ENCODE assay signal across 12 mouse cellular contexts in genomic region chr5:149224666-149225065, GRCm38 (mm10). TPM values are rescaled to one million over a fixed set of nuclear protein-coding genes. Genes with fewer than 3 reads are reported as not detected.
DNase-seq lines count a peak whose midpoint lies in the region; ATAC-seq lines count a peak whose summit lies in the region.
"Had no signal": no experiment of that assay in that cellular context is flagged by ENCODE, and none has a peak within 500 bp of the region (broad histone marks: within the 10 kb centered on the region; RNA-seq: fewer than 3 reads in every experiment).

No protein-coding gene starts in this region.

- H3K27ac ChIP-seq in hindbrain, embryonic 10.5 days, result no peak overlapping the region
- H3K27ac ChIP-seq in hindbrain, embryonic 14.5 days, result no peak overlapping the region
- no peak overlapping the region for H3K27ac ChIP-seq in lung, embryonic 16.5 days (ENCODE audit: low read length)
- 0 out of 2 replicates have a peak overlapping the region, but pooled peaks have one; percentile 47 for H3K27ac ChIP-seq in embryonic facial prominence, embryonic 11.5 days (replicated peaks; ENCODE audit: low read depth, low read length)
- no peak overlapping the region for H3K27ac ChIP-seq in midbrain, embryonic 16.5 days (ENCODE audit: low read length)

- no peak overlapping the region for H3K4me3 ChIP-seq in hindbrain, embryonic 10.5 days
- no peak overlapping the region for H3K4me3 ChIP-seq in hindbrain, embryonic 14.5 days (replicated peaks; ENCODE audit: low read length)
- no peak overlapping the region for H3K4me3 ChIP-seq in lung, embryonic 16.5 days (ENCODE audit: low read length)
- H3K4me3 ChIP-seq in embryonic facial prominence, embryonic 11.5 days (ENCODE audit: low read depth, low read length), result no peak overlapping the region
- no peak overlapping the region for H3K4me3 ChIP-seq in midbrain, embryonic 16.5 days (ENCODE audit: low read depth, low read length)
- H3K4me3 ChIP-seq: myocyte had no signal

- 0 out of 2 replicates have a peak, but pooled peaks cover 7% of the 10 kb centered on the region for H3K9me3 ChIP-seq in hindbrain, embryonic 10.5 days
- H3K9me3 ChIP-seq in hindbrain, embryonic 14.5 days (ENCODE audit: control insufficient read depth, low read length), result 0 out of 2 replicates have a peak, but pooled peaks cover 4% of the 10 kb centered on the region
- H3K9me3 ChIP-seq in lung, embryonic 16.5 days (ENCODE audit: control insufficient read depth, low read length), result no peaks in the 10 kb centered on the region
- no peaks in the 10 kb centered on the region for H3K9me3 ChIP-seq in embryonic facial prominence, embryonic 11.5 days (replicated peaks; ENCODE audit: control insufficient read depth, low read length)
- H3K9me3 ChIP-seq in midbrain, embryonic 16.5 days (replicated peaks; ENCODE audit: control insufficient read depth, low read length, poor library complexity, severe bottlenecking), result no peaks in the 10 kb centered on the region

- no peak for ATAC-seq in hindbrain, embryonic 14.5 days (ENCODE audit: low FRiP score)
- ATAC-seq in lung, embryonic 16.5 days (ENCODE audit: low read depth), result no peak
- no peak for ATAC-seq in embryonic facial prominence, embryonic 11.5 days (replicated peaks; ENCODE audit: insufficient number of reproducible peaks, low FRiP score, low TSS enrichment, low read depth)
- no peak for ATAC-seq in midbrain, embryonic 16.5 days

- WGBS in hindbrain, embryonic 10.5 days, result 22% methylated on average over 7 of the region's 7 CpGs
- WGBS in hindbrain, embryonic 14.5 days, result 22% methylated on average over 7 of the region's 7 CpGs
- 5% methylated on average over 7 of the region's 7 CpGs for WGBS in lung, embryonic 16.5 days
- WGBS in embryonic facial prominence, embryonic 11.5 days, result 13% methylated on average over 7 of the region's 7 CpGs
- WGBS in midbrain, embryonic 16.5 days, result 4% methylated on average over 7 of the region's 7 CpGs

- no peaks in the 10 kb centered on the region for H3K36me3 ChIP-seq in hindbrain, embryonic 10.5 days
- no peaks in the 10 kb centered on the region for H3K36me3 ChIP-seq in hindbrain, embryonic 14.5 days (replicated peaks; ENCODE audit: control insufficient read depth, insufficient read depth)
- H3K36me3 ChIP-seq in lung, embryonic 16.5 days (ENCODE audit: control insufficient read depth, insufficient read depth, low read length), result no peaks in the 10 kb centered on the region
- H3K36me3 ChIP-seq in embryonic facial prominence, embryonic 11.5 days (replicated peaks; ENCODE audit: control insufficient read depth, insufficient read depth, low read depth, low read length), result no peaks in the 10 kb centered on the region
- H3K36me3 ChIP-seq in midbrain, embryonic 16.5 days (ENCODE audit: control insufficient read depth, insufficient read depth, low read length), result no peaks in the 10 kb centered on the region

- peak; percentile 18 for DNase-seq in hindbrain, embryonic 10.5 days (ENCODE audit: low spot score)
- DNase-seq in hindbrain, embryonic 14.5 days (ENCODE audit: low spot score), result no peak
- no peak for DNase-seq in lung, postnatal 10 days
- DNase-seq in embryonic facial prominence, embryonic 11.5 days (ENCODE audit: low spot score), result peak; percentile 35
- no peak for DNase-seq in adrenal gland, postnatal 10 days
- DNase-seq in ovary, postnatal 10 days (ENCODE audit: low spot score), result no peak
- DNase-seq: kidney, adult 9 months; lung, postnatal 4 days; right cerebral cortex, adult 18-20 months had no signal

- H3K27me3 ChIP-seq in hindbrain, embryonic 10.5 days (ENCODE audit: insufficient read depth, poor library complexity, severe bottlenecking), result no peaks in the 10 kb centered on the region
- H3K27me3 ChIP-seq in hindbrain, embryonic 14.5 days (ENCODE audit: control insufficient read depth, insufficient read depth, low read length), result no peaks in the 10 kb centered on the region
- H3K27me3 ChIP-seq in lung, embryonic 16.5 days (ENCODE audit: control insufficient read depth, insufficient read depth, low read depth, low read length), result no peaks in the 10 kb centered on the region
- H3K27me3 ChIP-seq in embryonic facial prominence, embryonic 11.5 days (ENCODE audit: control insufficient read depth, insufficient read depth, low read length), result no peaks in the 10 kb centered on the region
- no peaks in the 10 kb centered on the region for H3K27me3 ChIP-seq in midbrain, embryonic 16.5 days (ENCODE audit: control insufficient read depth, insufficient read depth, low read depth, low read length)

- peaks cover 29% of the 10 kb centered on the region for H3K4me1 ChIP-seq in hindbrain, embryonic 10.5 days (replicated peaks)
- H3K4me1 ChIP-seq in hindbrain, embryonic 14.5 days (replicated peaks; ENCODE audit: control insufficient read depth, insufficient read depth, low read length), result peaks cover 4% of the 10 kb centered on the region; the same call in 1 of the 2 replicates
- H3K4me1 ChIP-seq in lung, embryonic 16.5 days (replicated peaks; ENCODE audit: control insufficient read depth, insufficient read depth, low read length), result peaks cover 13% of the 10 kb centered on the region
- no peaks in the 10 kb centered on the region for H3K4me1 ChIP-seq in embryonic facial prominence, embryonic 11.5 days (ENCODE audit: control insufficient read depth, insufficient read depth, low read length)
- H3K4me1 ChIP-seq in midbrain, embryonic 16.5 days (ENCODE audit: control insufficient read depth, insufficient read depth, low read length), result peaks cover 7% of the 10 kb centered on the region; the same call in 1 of the 2 replicates

- H3K4me2 ChIP-seq in hindbrain, embryonic 14.5 days (replicated peaks), result no peak overlapping the region
- H3K4me2 ChIP-seq in lung, embryonic 16.5 days (ENCODE audit: low read depth, low read length), result peak overlapping the region; percentile 30
- H3K4me2 ChIP-seq in embryonic facial prominence, embryonic 11.5 days (ENCODE audit: low read depth, low read length), result no peak overlapping the region; the same call in 1 of the 2 replicates
- peak overlapping the region; percentile 33 for H3K4me2 ChIP-seq in midbrain, embryonic 16.5 days (ENCODE audit: low read length)

- H3K9ac ChIP-seq in hindbrain, embryonic 14.5 days, result no peak overlapping the region
- peak overlapping the region; percentile 37; the same call in 1 of the 2 replicates for H3K9ac ChIP-seq in lung, embryonic 16.5 days (ENCODE audit: low read length)
- no peak overlapping the region; the same call in 1 of the 2 replicates for H3K9ac ChIP-seq in embryonic facial prominence, embryonic 11.5 days (replicated peaks; ENCODE audit: low read length)
- no peak overlapping the region for H3K9ac ChIP-seq in midbrain, embryonic 16.5 days (ENCODE audit: low read depth, low read length)

RNA-seq across cellular contexts. Expression of gene Alox5ap, which starts 39.9 kb away (rescaled TPM):
- 5.1 and 7.5 TPM in 2 replicates for polyA plus RNA-seq in hindbrain, embryonic 10.5 days (2016; fragmentation: Nextera tagmentation; extraction: Ambion mirVana)
- 9.5 and 14.8 TPM in 2 replicates for polyA plus RNA-seq in hindbrain, embryonic 14.5 days (2014; fragmentation: Nextera tagmentation; extraction: Ambion mirVana)
- polyA plus RNA-seq in lung, embryonic 16.5 days (2015; fragmentation: Nextera tagmentation; extraction: Ambion mirVana), result 22.0 and 22.9 TPM in 2 replicates
- polyA plus RNA-seq in embryonic facial prominence, embryonic 11.5 days (2014; fragmentation: Nextera tagmentation; extraction: Ambion mirVana), result 8.5 and 8.7 TPM in 2 replicates
- 9.3 and 12.6 TPM in 2 replicates for polyA plus RNA-seq in midbrain, embryonic 16.5 days (2015; fragmentation: Nextera tagmentation; extraction: Ambion mirVana)
- total RNA-seq in adrenal gland, postnatal 10 days (2021), result 10 to 100 TPM; 10.3 to 15.3 TPM

RNA-seq across cellular contexts. Expression of gene Hmgb1, which starts 40.4 kb away (rescaled TPM):
- 1,115 and 1,359 TPM in 2 replicates for polyA plus RNA-seq in hindbrain, embryonic 10.5 days (2016; fragmentation: Nextera tagmentation; extraction: Ambion mirVana)
- polyA plus RNA-seq in hindbrain, embryonic 14.5 days (2014; fragmentation: Nextera tagmentation; extraction: Ambion mirVana), result 708 and 792 TPM in 2 replicates
- 1,316 and 1,601 TPM in 2 replicates for polyA plus RNA-seq in lung, embryonic 16.5 days (2015; fragmentation: Nextera tagmentation; extraction: Ambion mirVana)
- polyA plus RNA-seq in embryonic facial prominence, embryonic 11.5 days (2014; fragmentation: Nextera tagmentation; extraction: Ambion mirVana), result 2,078 and 2,281 TPM in 2 replicates
- polyA plus RNA-seq in midbrain, embryonic 16.5 days (2015; fragmentation: Nextera tagmentation; extraction: Ambion mirVana), result 696 and 767 TPM in 2 replicates
- 100 to 1,000 TPM; 186 to 230 TPM for total RNA-seq in adrenal gland, postnatal 10 days (2021)

RNA-seq across cellular contexts. Expression of gene Uspl1, which starts 40.5 kb away (rescaled TPM):
- 61.6 and 64.7 TPM in 2 replicates for polyA plus RNA-seq in hindbrain, embryonic 10.5 days (2016; fragmentation: Nextera tagmentation; extraction: Ambion mirVana)
- polyA plus RNA-seq in hindbrain, embryonic 14.5 days (2014; fragmentation: Nextera tagmentation; extraction: Ambion mirVana), result 65.7 and 67.0 TPM in 2 replicates
- 32.7 and 37.5 TPM in 2 replicates for polyA plus RNA-seq in lung, embryonic 16.5 days (2015; fragmentation: Nextera tagmentation; extraction: Ambion mirVana)
- polyA plus RNA-seq in embryonic facial prominence, embryonic 11.5 days (2014; fragmentation: Nextera tagmentation; extraction: Ambion mirVana), result 77.6 and 82.1 TPM in 2 replicates
- 53.5 and 55.7 TPM in 2 replicates for polyA plus RNA-seq in midbrain, embryonic 16.5 days (2015; fragmentation: Nextera tagmentation; extraction: Ambion mirVana)
- total RNA-seq in adrenal gland, postnatal 10 days (2021), result 10 to 100 TPM; 29.1 to 30.9 TPM

Comparison
In these comparisons a context has a peak if more than half of its experiments do, and no peak if none do; other contexts are left out.
1. DNase-seq: peak in hindbrain, embryonic 10.5 days (single experiment) and embryonic facial prominence, embryonic 11.5 days (single experiment); none in hindbrain, embryonic 14.5 days (single experiment), lung, postnatal 10 days (single experiment), adrenal gland, postnatal 10 days (single experiment) and ovary, postnatal 10 days (single experiment).
2. H3K4me2 ChIP-seq: peak in lung, embryonic 16.5 days (single experiment) and midbrain, embryonic 16.5 days (single experiment); none in hindbrain, embryonic 14.5 days (single experiment) and embryonic facial prominence, embryonic 11.5 days (single experiment).